In genomic region chr6:28704612-28705011, GRCm38 (mm10) we compare ENCODE assay signal across 10 mouse cellular contexts.
DNase-seq lines count a peak whose midpoint lies in the region; ATAC-seq and TF ChIP-seq lines count a peak whose summit lies in the region.
"Had no signal": no experiment of that assay in that cellular context is flagged by ENCODE, and none has a peak within 500 bp of the region (broad histone marks: within the 10 kb centered on the region; RNA-seq: fewer than 3 reads in every experiment).

No protein-coding gene starts in this region.

- H3K27me3 ChIP-seq in heart, adult 2 months (ENCODE audit: control insufficient read depth, insufficient read depth, low read length): no peaks in the 10 kb centered on the region
- H3K27me3 ChIP-seq in lung, embryonic 14.5 days (ENCODE audit: insufficient read depth, low read length): no peaks in the 10 kb centered on the region
- no peaks in the 10 kb centered on the region for H3K27me3 ChIP-seq in liver, embryonic 16.5 days (ENCODE audit: control insufficient read depth, insufficient read depth, low read depth, low read length)

- peaks cover 10% of the 10 kb centered on the region for H3K36me3 ChIP-seq in heart, adult 2 months (ENCODE audit: control insufficient read depth, insufficient read depth, low read length)
- H3K36me3 ChIP-seq in lung, embryonic 14.5 days (ENCODE audit: insufficient read depth): peaks cover 15% of the 10 kb centered on the region
- H3K36me3 ChIP-seq in liver, embryonic 16.5 days (ENCODE audit: control insufficient read depth, insufficient read depth): no peaks in the 10 kb centered on the region; the same call in 1 of the 2 replicates

- H3K4me3 ChIP-seq in heart, adult 2 months: no peak overlapping the region
- H3K4me3 ChIP-seq in lung, embryonic 14.5 days (ENCODE audit: low read depth, low read length): no peak overlapping the region
- H3K4me3 ChIP-seq in liver, embryonic 16.5 days (ENCODE audit: low read depth, low read length): no peak overlapping the region
- H3K4me3 ChIP-seq: erythroblast, embryonic 14.5 days had no signal

- TF ChIP-seq POLR2A in heart, adult 2 months (IDR thresholded peaks at IDR 0.05; ENCODE audit: insufficient read depth, low read depth, low read length): no peak

- WGBS in heart, adult 2 months: 26% methylated on average over 6 of the region's 6 CpGs
- 17% methylated on average over 6 of the region's 6 CpGs for WGBS in lung, embryonic 14.5 days
- 50% methylated on average over 6 of the region's 6 CpGs for WGBS in liver, embryonic 16.5 days (ENCODE audit: insufficient replicate concordance)

- DNase-seq in heart, adult 11 months: peak; percentile 44
- DNase-seq in heart, adult 2 months: no peak
- DNase-seq in lung, embryonic 14.5 days: peak; percentile 43
- DNase-seq in lung, postnatal 4 days: no peak
- DNase-seq in adipocyte (ENCODE audit: low spot score): peak; percentile 20
- DNase-seq in adrenal gland, postnatal 36 days: no peak
- no peak for DNase-seq in thymus, postnatal 10 days (ENCODE audit: low spot score in 2 of 2)
- DNase-seq: gastrocnemius, postnatal 10 days had no signal

- no peak for TF ChIP-seq CTCF in heart, adult 2 months (IDR thresholded peaks at IDR 0.05)
- TF ChIP-seq CTCF in lung, embryonic 14.5 days (IDR thresholded peaks at IDR 0.05; ENCODE audit: low read depth): no peak

- H3K9ac ChIP-seq in heart, adult 2 months (ENCODE audit: low read depth, low read length): no peak overlapping the region
- H3K9ac ChIP-seq in lung, embryonic 14.5 days: no peak overlapping the region
- no peak overlapping the region for H3K9ac ChIP-seq in liver, embryonic 16.5 days (ENCODE audit: low read depth, low read length)

- H3K9me3 ChIP-seq in lung, embryonic 14.5 days (ENCODE audit: low read depth, low read length): no peaks in the 10 kb centered on the region
- H3K9me3 ChIP-seq in liver, embryonic 16.5 days (replicated peaks; ENCODE audit: control insufficient read depth, low read length): no peaks in the 10 kb centered on the region

- intact Hi-C loops in heart, adult 2 months (cut with DNase I): no loop called here

- no peaks in the 10 kb centered on the region for H3K79me2 ChIP-seq in heart, adult 2 months (replicated peaks; ENCODE audit: control insufficient read depth, insufficient read depth, low read length)

- no peak overlapping the region; the same call in 1 of the 2 replicates for H3K27ac ChIP-seq in heart, adult 2 months
- no peak overlapping the region for H3K27ac ChIP-seq in lung, embryonic 14.5 days (ENCODE audit: low read depth)
- peak overlapping the region; percentile 50; the same call in 1 of the 2 replicates for H3K27ac ChIP-seq in liver, embryonic 16.5 days (ENCODE audit: low read length)

- no peak overlapping the region for H3K4me2 ChIP-seq in lung, embryonic 14.5 days
- peak overlapping the region; percentile 15; the same call in 1 of the 2 replicates for H3K4me2 ChIP-seq in liver, embryonic 16.5 days (ENCODE audit: low read depth, low read length)

- peaks cover 8% of the 10 kb centered on the region for H3K4me1 ChIP-seq in heart, adult 2 months (ENCODE audit: control insufficient read depth, insufficient read depth, low read length)
- peaks cover 10% of the 10 kb centered on the region for H3K4me1 ChIP-seq in lung, embryonic 14.5 days (ENCODE audit: insufficient read depth)
- H3K4me1 ChIP-seq in liver, embryonic 16.5 days (ENCODE audit: control insufficient read depth, low read depth, low read length): peaks cover 34% of the 10 kb centered on the region

- TF ChIP-seq EP300 in heart, adult 2 months (IDR thresholded peaks at IDR 0.05; ENCODE audit: insufficient read depth, low read depth, low read length): no peak

- ATAC-seq in lung, embryonic 14.5 days (ENCODE audit: insufficient read depth): 0 out of 2 replicates have a peak, but pooled peaks have one; percentile 28
- no peak for ATAC-seq in liver, embryonic 16.5 days (ENCODE audit: low read depth)

Comparison
In these comparisons a context has a peak if more than half of its experiments do, and no peak if none do; other contexts are left out.
1. DNase-seq: peak in heart, adult 11 months (single experiment), lung, embryonic 14.5 days (single experiment) and adipocyte (single experiment); none in heart, adult 2 months (0 of 2), lung, postnatal 4 days (0 of 2), adrenal gland, postnatal 36 days (0 of 2) and thymus, postnatal 10 days (0 of 2).